Mouse (Mus musculus) gastrocnemius, adult 2 months (tissue): Measurements from ENCODE around the gene Tmem119. TPM values are rescaled to one million over a fixed set of nuclear protein-coding genes. Genes with fewer than 3 reads are reported as not detected.

ENCODE experiments used
- DNase-seq: peaks from one replicate; pipeline ENCODE4 v3.0.0; 2022
- H3K27ac ChIP-seq: fragments of 200-600 bp; 2 replicates; pipeline ENCODE4 v1.8.1; 2022; ENCODE audit warnings: mild to moderate bottlenecking
- H3K4me3 ChIP-seq: fragments of 200-600 bp; 2 replicates; pipeline ENCODE4 v1.8.1; 2022; ENCODE audit warnings: mild to moderate bottlenecking, moderate library complexity
- CTCF ChIP-seq: fragments of 200-600 bp; IDR thresholded peaks from 2 replicates; pipeline ENCODE4 v1.8.1; 2022; ENCODE audit warnings: antibody characterized with exemption, mild to moderate bottlenecking, moderate library complexity
- intact Hi-C: fragments of 180-260 bp; cut with DNase I; formaldehyde crosslinking; loops from one replicate; pipeline ENCODE4 v1.15.1; 2025
- long read RNA-seq, 2 experiments: library from polyadenylated mRNA; stranded (forward); transcript quantifications; one replicate each; pipeline ENCODE4 v2.0.0; 2021
- total RNA-seq, 2 experiments: library from RNA; stranded (reverse); gene quantifications; 2 replicates each; pipeline ENCODE4 v1.2.3; 2021

Gene Tmem119
- 1 to 10 TPM in 1 of 2 experiments, under 1 TPM in 1; 0.46 to 2.4 TPM for total RNA-seq
- long read RNA-seq, experiment 1, transcript Tmem119-201 (2 exons, 2,242 nt) = major isoform, 5 of 5 reads
- long read RNA-seq, experiment 1, partial matches to known transcripts = 0 of 5 reads
- long read RNA-seq, experiment 1, other reads (novel, unspliced or antisense) = 0 of 5 reads
- long read RNA-seq, experiment 2, partial matches to known transcripts = 0 of 1 reads
- long read RNA-seq, experiment 2, other reads (novel, unspliced or antisense) = 0 of 1 reads

DNA sequence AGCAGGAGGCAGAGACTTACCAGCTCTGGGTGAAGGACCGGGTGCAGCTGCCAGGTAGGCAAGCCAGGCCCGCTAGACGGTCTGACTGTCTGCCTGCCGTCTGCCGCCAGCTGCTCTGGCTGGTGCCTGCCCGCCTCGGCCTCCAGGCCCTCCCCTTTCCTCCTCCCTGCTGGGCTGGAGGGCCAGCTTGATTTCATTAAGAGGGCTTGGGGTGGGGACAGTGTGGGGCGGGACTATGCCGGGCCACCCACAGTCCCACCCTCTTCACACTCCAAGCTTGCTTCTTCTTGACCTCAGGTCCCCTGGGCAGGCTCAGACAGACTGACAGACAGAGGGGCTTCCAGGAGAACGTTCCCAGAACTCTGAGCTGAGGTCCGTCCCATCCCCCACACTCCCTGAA, at the start of gene Tmem119:
Gene Tmem119 (minus strand): TSS at position 237 of the 400 bp plus-strand sequence.
- no peak for TF ChIP-seq CTCF
- Histone ChIP-seq H3K27ac (peak within 1 kb of the TSS; percentile 65), H3K4me3 (peak within 1 kb of the TSS; percentile 66)
- intact Hi-C loops = no loop called here
- peak; percentile 77 for DNase-seq

DNA sequence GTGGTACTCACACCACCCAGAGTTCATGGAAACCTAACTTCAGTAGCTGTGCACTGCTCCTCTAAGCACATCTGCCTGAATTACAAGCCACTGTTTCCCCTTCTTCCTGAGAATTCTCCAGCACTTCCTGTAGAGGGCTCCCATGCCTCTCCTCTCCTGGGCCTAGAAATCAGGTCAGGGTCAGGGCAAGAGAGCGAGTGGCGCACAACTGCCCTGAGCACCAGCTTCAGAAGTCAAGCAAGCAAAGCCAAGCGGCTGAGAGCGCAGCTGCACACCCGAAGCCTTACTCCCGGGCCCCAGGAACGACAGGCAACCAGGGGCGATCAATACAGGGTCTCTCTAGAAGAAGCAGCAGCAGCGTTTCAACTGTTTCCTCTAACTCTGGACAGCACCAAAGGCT, 47.3 kb upstream of the Tmem119 start:
- H3K4me3 ChIP-seq = no peak overlapping the region
- no peak for DNase-seq
- intact Hi-C loops = no loop called here
- no peak overlapping the region for H3K27ac ChIP-seq
- no peak for TF ChIP-seq CTCF

GRCm38 (mm10) chr5:113846656-113847055, 46.3 kb upstream of the Tmem119 start:
- Histone ChIP-seq H3K27ac (no peak overlapping the region), H3K4me3 (no peak overlapping the region)
- no peak for TF ChIP-seq CTCF
- no peak for DNase-seq
- intact Hi-C loops = no loop called here

DNA sequence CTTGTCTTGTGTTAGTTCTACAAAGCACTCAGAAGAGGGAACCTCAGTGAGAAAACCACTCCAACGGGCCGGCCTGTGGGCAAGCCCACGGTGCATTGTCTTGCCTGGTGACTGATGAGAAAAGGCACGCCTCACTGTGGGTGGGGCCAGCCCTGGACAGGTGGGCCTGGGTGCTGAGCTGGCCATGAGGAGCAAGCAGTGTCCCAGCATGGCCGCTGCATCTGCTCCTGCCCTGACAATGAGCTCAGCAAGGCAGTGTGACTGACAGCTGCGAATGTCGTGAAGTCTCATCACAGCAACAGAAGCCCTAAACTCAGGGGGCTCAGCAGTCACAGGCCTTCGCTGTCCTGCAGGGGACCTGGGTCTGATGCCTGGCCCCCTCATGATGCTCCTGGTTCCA, 45.3 kb upstream of the Tmem119 start:
- no peak for TF ChIP-seq CTCF
- no peak overlapping the region for H3K4me3 ChIP-seq
- intact Hi-C loops = no loop called here
- no peak overlapping the region for H3K27ac ChIP-seq
- no peak for DNase-seq

- peak; percentile 73 for TF ChIP-seq CTCF
- Histone ChIP-seq H3K27ac (no peak overlapping the region), H3K4me3 (no peak overlapping the region)
- peak; percentile 64 for DNase-seq
- intact Hi-C loops = no loop called here
Observed at GRCm38 (mm10) chr5:113844721-113845120, 44.4 kb upstream of the Tmem119 start.

- no peak for DNase-seq
- TF ChIP-seq CTCF = no peak
- intact Hi-C loops = no loop called here
- Histone ChIP-seq H3K27ac (no peak overlapping the region), H3K4me3 (no peak overlapping the region)
Observed at GRCm38 (mm10) chr5:113844106-113844505, 43.8 kb upstream of the Tmem119 start.

DNA sequence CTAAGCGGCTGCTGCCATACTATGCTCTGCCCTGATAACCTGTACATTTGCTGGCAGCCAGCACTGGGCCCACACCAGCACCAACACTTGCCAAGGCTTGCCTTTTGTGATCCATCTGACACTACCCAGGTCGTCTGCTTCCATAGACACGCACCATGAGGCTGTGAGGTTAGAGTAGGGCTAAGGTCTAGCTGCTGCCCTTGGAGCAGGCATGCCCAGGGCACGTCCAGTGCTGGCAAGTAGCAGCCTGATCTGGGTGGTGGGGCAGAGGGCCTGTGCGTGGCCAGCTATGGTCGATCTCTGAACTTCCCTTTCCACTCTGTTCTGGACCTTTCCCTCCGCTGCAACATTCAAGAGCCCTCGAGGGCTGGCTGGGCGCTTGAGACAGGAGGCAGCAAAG, 42.6 kb upstream of the Tmem119 start:
- intact Hi-C loops = no loop called here
- H3K4me3 ChIP-seq = no peak overlapping the region
- DNase-seq = no peak
- H3K27ac ChIP-seq = no peak overlapping the region
- TF ChIP-seq CTCF = no peak

GRCm38 (mm10) chr5:113842244-113842643, 41.9 kb upstream of the Tmem119 start:
- no peak for TF ChIP-seq CTCF
- Histone ChIP-seq H3K4me3 (no peak overlapping the region), H3K27ac (no peak overlapping the region)
- intact Hi-C loops = no loop called here
- DNase-seq = no peak

DNA sequence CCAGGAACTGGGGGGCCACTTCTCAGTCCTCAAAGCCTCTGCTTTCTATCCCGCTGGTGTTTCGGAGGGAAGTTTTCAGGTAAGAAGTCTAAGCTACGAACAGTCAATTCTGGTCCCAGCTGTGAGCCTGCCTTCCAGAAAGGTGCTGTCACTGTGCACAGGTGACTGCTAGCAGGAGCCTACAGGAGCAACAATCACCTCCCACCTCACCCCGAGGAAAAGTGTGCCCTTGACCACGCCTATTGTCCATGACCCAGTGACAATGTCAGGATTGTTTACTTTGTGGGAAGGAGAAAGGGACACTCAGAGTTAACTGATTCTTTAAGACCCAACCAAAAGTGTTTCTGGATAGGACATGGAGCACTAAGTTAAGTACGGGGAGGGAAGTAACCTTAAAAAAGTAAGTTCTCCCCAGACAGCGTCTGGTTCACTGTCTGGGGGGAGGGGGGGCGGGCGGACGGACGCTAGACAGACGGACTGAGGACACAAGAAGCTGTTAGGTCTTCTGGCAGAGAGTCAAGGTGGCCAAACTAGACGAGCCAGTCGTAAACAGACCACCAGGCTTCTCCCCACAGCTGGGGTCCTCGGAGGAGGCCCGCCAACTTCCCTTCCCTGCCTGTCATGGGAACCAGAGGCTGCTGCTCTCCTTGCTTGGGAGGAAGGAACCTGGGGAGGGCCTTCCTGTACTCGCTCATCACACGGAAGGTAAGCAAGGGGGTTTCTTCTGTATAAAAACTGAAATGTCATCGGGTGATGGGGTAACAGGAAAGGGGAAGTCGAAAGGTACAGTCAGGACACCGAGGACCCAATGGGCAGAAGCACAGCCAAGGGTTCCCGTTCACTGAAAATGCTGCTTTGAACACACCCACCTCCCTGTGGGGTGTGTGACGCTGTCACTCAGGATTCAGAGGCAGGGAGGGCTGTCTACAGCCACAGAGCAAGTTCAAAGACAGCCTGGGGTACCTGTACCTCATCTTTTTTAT, 41.2 kb upstream of the Tmem119 start:
- no peak for DNase-seq
- Histone ChIP-seq H3K4me3 (no peak overlapping the region), H3K27ac (no peak overlapping the region)
- intact Hi-C loops = no loop called here
- no peak for TF ChIP-seq CTCF

GRCm38 (mm10) chr5:113840443-113840842, 40.1 kb upstream of the Tmem119 start:
- intact Hi-C loops = no loop called here
- DNase-seq = no peak
- no peak for TF ChIP-seq CTCF
- Histone ChIP-seq H3K27ac (no peak overlapping the region), H3K4me3 (no peak overlapping the region)

DNA sequence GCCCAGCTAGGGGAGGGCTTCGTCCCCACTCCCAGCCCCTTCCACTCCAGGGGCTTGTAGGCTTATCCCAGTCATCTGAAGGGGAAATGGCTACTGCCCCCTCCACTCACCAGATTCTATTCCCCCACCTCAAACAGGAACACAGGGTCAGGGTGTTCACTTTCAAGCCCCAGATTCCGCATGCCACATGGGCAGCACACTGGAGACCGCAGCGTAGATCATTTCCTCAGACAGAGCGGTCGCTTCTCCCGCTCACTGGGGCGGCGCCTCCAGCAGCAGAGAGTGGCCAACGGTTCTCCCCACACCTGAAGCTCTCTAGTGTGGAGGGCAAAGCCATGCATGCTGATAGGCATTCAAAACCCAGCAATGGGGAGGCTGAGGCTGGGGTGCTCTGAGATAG, 36.6 kb upstream of the Tmem119 start:
- no peak for DNase-seq
- no peak for TF ChIP-seq CTCF
- Histone ChIP-seq H3K4me3 (no peak overlapping the region), H3K27ac (no peak overlapping the region)
- intact Hi-C loops = no loop called here

DNA sequence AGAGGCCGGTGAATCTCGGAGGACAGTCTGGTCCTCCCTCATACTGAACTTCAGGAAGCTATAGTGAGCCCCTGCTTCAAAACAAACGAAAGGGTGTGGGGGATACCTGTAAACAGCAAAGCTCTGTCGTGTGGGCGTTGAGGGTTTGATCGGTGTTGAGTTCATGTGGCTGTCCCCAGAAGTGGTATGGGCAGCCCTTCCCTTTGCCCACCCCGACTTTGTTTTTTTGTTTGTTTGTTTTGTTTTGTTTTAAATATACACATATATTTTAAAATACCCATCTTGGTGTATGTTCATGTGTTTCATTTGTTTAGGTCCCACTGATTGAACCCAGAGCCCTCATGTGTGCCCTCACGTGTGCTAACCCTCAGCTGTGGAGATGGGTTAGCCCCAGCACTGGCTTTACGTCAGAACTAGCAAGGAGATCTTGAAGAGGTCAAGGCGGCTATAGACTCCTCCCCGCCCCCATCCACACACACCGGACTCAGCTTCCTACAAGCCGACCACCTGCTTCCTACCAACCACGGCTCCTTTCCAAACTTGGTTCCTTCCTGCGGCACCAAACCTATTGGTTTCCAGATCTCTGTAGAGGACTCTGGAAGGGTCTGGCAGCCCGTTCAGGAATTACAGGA, 33.1 kb upstream of the Tmem119 start:
- no peak for DNase-seq
- TF ChIP-seq CTCF = no peak
- no peak overlapping the region for H3K27ac ChIP-seq
- no peak overlapping the region for H3K4me3 ChIP-seq
- intact Hi-C loops = no loop called here

DNA sequence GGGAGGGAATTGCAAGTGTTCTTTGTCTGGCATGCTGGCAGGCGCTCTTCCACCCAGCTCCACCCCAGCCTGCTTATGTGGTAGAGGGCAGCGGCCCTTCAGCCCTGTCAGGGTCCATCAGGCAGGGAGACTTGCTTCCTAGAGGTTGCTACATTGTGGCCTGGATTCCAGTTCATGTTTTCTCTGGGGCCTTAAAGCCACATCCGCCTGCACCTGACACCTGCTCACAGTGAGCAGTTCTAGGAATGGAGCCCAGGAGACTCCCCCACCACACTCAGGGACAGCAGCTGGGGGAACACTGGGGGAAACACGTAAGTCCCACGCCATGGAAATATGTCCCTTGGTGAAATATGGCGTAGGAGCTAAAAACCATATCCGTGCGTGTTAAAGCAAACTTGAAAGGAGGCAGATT, 32.2 kb upstream of the Tmem119 start, which contains the start of gene Selplg:
Gene Selplg (minus strand): TSS at position 155 of the 412 bp plus-strand sequence.
- TF ChIP-seq CTCF = no peak
- no peak within 1 kb of the TSS for H3K27ac ChIP-seq
- DNase-seq = no peak
- H3K4me3 ChIP-seq = no peak within 1 kb of the TSS
- intact Hi-C loops = no loop called here
